Mouse (Mus musculus): Measurements from ENCODE around the gene Ctsw.
"Not testable (repeated sequence)": the region's sequence is repeated elsewhere in the genome, so short reads cannot be mapped to it uniquely, and the experiment has no call there.

- TF ChIP-seq CTCF (conservative IDR thresholded peaks at IDR 0.05; ENCODE audit: low read length) = peak; percentile 8; the same call in 1 of the 2 replicates
- TF ChIP-seq NANOG, POU5F1 (IDR thresholded peaks at IDR 0.05; ENCODE audit: borderline replicate concordance, low read length): not testable (repeated sequence)
Measured at GRCm38 (mm10) chr19:5493301-5493721, 25.0 kb upstream of the Ctsw start.
